Mouse (Mus musculus) hindbrain, embryonic 11.5 days (tissue): ENCODE measurements around the gene Spink2. TPM values are rescaled to one million over a fixed set of nuclear protein-coding genes. Genes with fewer than 3 reads are reported as not detected.

Experiments used
- ATAC-seq: fragments of 200-750 bp; cut with Nextera tagmentation; 2 replicates; pipeline ENCODE4 v1.8.0; 2017; ENCODE audit warnings: mild to moderate bottlenecking, moderate TSS enrichment, moderate library complexity; ENCODE audit not compliant: low FRiP score
- DNase-seq: peaks from one replicate; pipeline ENCODE4 v3.0.0-alpha.2; 2015; ENCODE audit warnings: low spot score
- H3K27ac ChIP-seq: fragments of 300-500 bp; sonication (generic); 2 replicates; pipeline ENCODE4 v1.5.1; 2014; ENCODE audit warnings: mild to moderate bottlenecking, low read depth, low read length
- H3K27me3 ChIP-seq: fragments of 300-500 bp; sonication (generic); 2 replicates; pipeline ENCODE4 v1.6.1; 2014; ENCODE audit warnings: mild to moderate bottlenecking, low read length, moderate library complexity, mixed read lengths; ENCODE audit not compliant: control insufficient read depth, insufficient read depth
- H3K36me3 ChIP-seq: fragments of 300-500 bp; sonication (generic); 2 replicates; pipeline ENCODE4 v1.6.1; 2014; ENCODE audit warnings: mild to moderate bottlenecking, low read length, moderate library complexity, mixed read lengths; ENCODE audit not compliant: control insufficient read depth, insufficient read depth
- H3K4me1 ChIP-seq: fragments of 300-500 bp; sonication (generic); replicated peaks from 2 replicates; pipeline ENCODE4 v1.6.1; 2014; ENCODE audit warnings: low read length, mixed read lengths; ENCODE audit not compliant: control insufficient read depth, insufficient read depth
- H3K4me2 ChIP-seq: fragments of 300-500 bp; sonication (generic); replicated peaks from 2 replicates; pipeline ENCODE4 v1.6.1; 2014; ENCODE audit warnings: mild to moderate bottlenecking, low read depth, low read length
- H3K4me3 ChIP-seq: fragments of 300-500 bp; sonication (generic); 2 replicates; pipeline ENCODE4 v1.5.1; 2014; ENCODE audit warnings: low read depth, low read length
- H3K9ac ChIP-seq: fragments of 300-500 bp; sonication (generic); 2 replicates; pipeline ENCODE4 v1.6.1; 2014; ENCODE audit warnings: low read depth, low read length
- H3K9me3 ChIP-seq: fragments of 300-500 bp; sonication (generic); 2 replicates; pipeline ENCODE4 v1.6.1; 2016; ENCODE audit warnings: low read length; ENCODE audit not compliant: control insufficient read depth
- WGBS: fragments of 180-500 bp; shearing (Covaris S2); extraction: QIAGEN DNeasy Blood & Tissue Kit; methylation state at CpG from one replicate; pipeline ENCODE4 v1.1.7; 2014; 5-methylcytosine and 5-hydroxymethylcytosine counted together
- polyA plus RNA-seq: library from polyadenylated mRNA; unstranded; fragments of >200 nt; fragmentation: Nextera tagmentation; extraction: Ambion mirVana; gene quantifications from 2 replicates; pipeline ENCODE4 v1.2.1, GENCODE M21; 2014

The Spink2 gene
- polyA plus RNA-seq, 1 experiment from 2014 or later: 0.77 TPM

- H3K9ac ChIP-seq: no peak overlapping the region
- no peaks in the 10 kb centered on the region for H3K9me3 ChIP-seq
- WGBS: 3% methylated on average over 2 of the region's 2 CpGs
- H3K4me2 ChIP-seq: no peak overlapping the region
- H3K27me3 ChIP-seq: no peaks in the 10 kb centered on the region
- H3K4me3 ChIP-seq: no peak overlapping the region
- H3K4me1 ChIP-seq: no peaks in the 10 kb centered on the region
- H3K27ac ChIP-seq: no peak overlapping the region
- DNase-seq (no peak), ATAC-seq (0 out of 2 replicates have a peak, but pooled peaks have one; percentile 19)
- no peaks in the 10 kb centered on the region for H3K36me3 ChIP-seq
These were observed 6.5 kb upstream of the Spink2 start for GRCm38 (mm10) chr5:77217724-77218123.

- Histone ChIP-seq H3K4me3 (no peak overlapping the region), H3K9ac (no peak overlapping the region), H3K27me3 (no peaks in the 10 kb centered on the region), H3K27ac (no peak overlapping the region), H3K9me3 (no peaks in the 10 kb centered on the region), H3K4me1 (no peaks in the 10 kb centered on the region), H3K36me3 (no peaks in the 10 kb centered on the region), H3K4me2 (no peak overlapping the region)
- ATAC-seq (no peak), DNase-seq (peak; percentile 90)
- WGBS: 12% methylated on average over 9 of the region's 9 CpGs
These were observed 5.9 kb upstream of the Spink2 start for GRCm38 (mm10) chr5:77217211-77217610.

GRCm38 (mm10) chr5:77206134-77206533 is 5.1 kb downstream of the Spink2 start:
- H3K4me2 ChIP-seq: no peak overlapping the region
- no peaks in the 10 kb centered on the region for H3K9me3 ChIP-seq
- H3K27me3 ChIP-seq: no peaks in the 10 kb centered on the region
- DNase-seq (no peak), ATAC-seq (no peak)
- H3K4me1 ChIP-seq: no peaks in the 10 kb centered on the region
- no peak overlapping the region for H3K4me3 ChIP-seq
- H3K9ac ChIP-seq: no peak overlapping the region
- H3K36me3 ChIP-seq: no peaks in the 10 kb centered on the region
- H3K27ac ChIP-seq: no peak overlapping the region
- 65% methylated on average over 11 of the region's 11 CpGs for WGBS

GRCm38 (mm10) chr5:77202238-77202637 is 9.0 kb downstream of the Spink2 start:
- ATAC-seq: no peak
- no peak overlapping the region for H3K4me2 ChIP-seq
- no peak overlapping the region for H3K27ac ChIP-seq
- no peak overlapping the region for H3K4me3 ChIP-seq
- H3K27me3 ChIP-seq: no peaks in the 10 kb centered on the region
- H3K9ac ChIP-seq: no peak overlapping the region
- no peaks in the 10 kb centered on the region for H3K9me3 ChIP-seq
- DNase-seq: no peak
- no peaks in the 10 kb centered on the region for H3K36me3 ChIP-seq
- H3K4me1 ChIP-seq: no peaks in the 10 kb centered on the region

- Histone ChIP-seq H3K4me2 (no peak overlapping the region), H3K27ac (no peak overlapping the region), H3K9ac (no peak overlapping the region), H3K4me3 (no peak overlapping the region), H3K36me3 (no peaks in the 10 kb centered on the region), H3K9me3 (no peaks in the 10 kb centered on the region), H3K27me3 (no peaks in the 10 kb centered on the region), H3K4me1 (no peaks in the 10 kb centered on the region)
- ATAC-seq: no peak
- 79% methylated on average over 4 of the region's 4 CpGs for WGBS
- no peak for DNase-seq
These were observed 10.6 kb downstream of the Spink2 start for GRCm38 (mm10) chr5:77200695-77201094.

GRCm38 (mm10) chr5:77193951-77194350 is 17.3 kb downstream of the Spink2 start:
- peak; percentile 70 for DNase-seq
- no peak overlapping the region for H3K4me2 ChIP-seq
- no peaks in the 10 kb centered on the region for H3K36me3 ChIP-seq
- H3K4me1 ChIP-seq: no peaks in the 10 kb centered on the region
- no peak overlapping the region for H3K4me3 ChIP-seq
- WGBS: 46% methylated on average over 3 of the region's 3 CpGs
- no peaks in the 10 kb centered on the region for H3K27me3 ChIP-seq
- no peak overlapping the region for H3K27ac ChIP-seq
- H3K9me3 ChIP-seq: no peaks in the 10 kb centered on the region
- H3K9ac ChIP-seq: no peak overlapping the region
- no peak for ATAC-seq

- DNase-seq: no peak
- Histone ChIP-seq H3K9ac (no peak overlapping the region), H3K27ac (no peak overlapping the region), H3K9me3 (no peaks in the 10 kb centered on the region), H3K4me1 (no peaks in the 10 kb centered on the region), H3K36me3 (no peaks in the 10 kb centered on the region), H3K4me2 (no peak overlapping the region), H3K27me3 (no peaks in the 10 kb centered on the region), H3K4me3 (no peak overlapping the region)
- no peak for ATAC-seq
- WGBS: 81% methylated on average over 4 of the region's 4 CpGs
These were observed 18.0 kb downstream of the Spink2 start for GRCm38 (mm10) chr5:77193266-77193665.

- no peak overlapping the region for H3K27ac ChIP-seq
- no peak for DNase-seq
- no peak overlapping the region for H3K4me2 ChIP-seq
- H3K4me3 ChIP-seq: no peak overlapping the region
- no peaks in the 10 kb centered on the region for H3K36me3 ChIP-seq
- no peaks in the 10 kb centered on the region for H3K4me1 ChIP-seq
- H3K27me3 ChIP-seq: no peaks in the 10 kb centered on the region
- 84% methylated on average over 1 of the region's 1 CpGs for WGBS
- no peak for ATAC-seq
- H3K9me3 ChIP-seq: no peaks in the 10 kb centered on the region
- H3K9ac ChIP-seq: no peak overlapping the region
These were observed 19.6 kb downstream of the Spink2 start for GRCm38 (mm10) chr5:77191631-77192030.

- no peak overlapping the region for H3K4me2 ChIP-seq
- no peaks in the 10 kb centered on the region for H3K4me1 ChIP-seq
- 84% methylated on average over 4 of the region's 4 CpGs for WGBS
- DNase-seq (no peak), ATAC-seq (no peak)
- H3K9me3 ChIP-seq: no peaks in the 10 kb centered on the region
- no peaks in the 10 kb centered on the region for H3K27me3 ChIP-seq
- H3K36me3 ChIP-seq: no peaks in the 10 kb centered on the region
- no peak overlapping the region for H3K4me3 ChIP-seq
- H3K27ac ChIP-seq: no peak overlapping the region
- H3K9ac ChIP-seq: no peak overlapping the region
These were observed 20.2 kb downstream of the Spink2 start for GRCm38 (mm10) chr5:77191106-77191505.
